Mouse (Mus musculus): ENCODE results near the gene Kcnj2.

- no peak for TF ChIP-seq POLR2A (IDR thresholded peaks at IDR 0.05; ENCODE audit: borderline replicate concordance, control insufficient read depth, low read depth, low read length)
- TF ChIP-seq CTCF (IDR thresholded peaks at IDR 0.05; ENCODE audit: control insufficient read depth, insufficient read depth, low read length), result no peak
Observed at GRCm38 (mm10) chr11:111042175-111042574, 23.8 kb upstream of the Kcnj2 start.

Measured in bone marrow, adult 2 months (tissue).